Mouse (Mus musculus) heart, adult 11 months (tissue): ENCODE measurements around the gene Lrrc74b.
"Not testable (repeated sequence)": the region's sequence is repeated elsewhere in the genome, so short reads cannot be mapped to it uniquely, and the experiment has no call there.

Experiments used
- DNase-seq: peaks from one replicate; pipeline ENCODE4 v3.0.0; 2022

Gene Lrrc74b

GRCm38 (mm10) chr16:17542632-17543031, 18.4 kb downstream of the Lrrc74b start:
- DNase-seq = no peak

GRCm38 (mm10) chr16:17536584-17536983, 24.5 kb downstream of the Lrrc74b start:
- DNase-seq = no peak

GRCm38 (mm10) chr16:17532676-17533329, 28.2 kb downstream of the Lrrc74b start:
- peak; percentile 86 for DNase-seq

GRCm38 (mm10) chr16:17532271-17532670, 28.8 kb downstream of the Lrrc74b start:
- DNase-seq = peak; percentile 83

- peak; percentile 100 for DNase-seq
Measured at GRCm38 (mm10) chr16:17530640-17531288, 30.3 kb downstream of the Lrrc74b start, which contains the start of gene Thap7. Gene Thap7 (minus strand): TSS chr16:17531136.

GRCm38 (mm10) chr16:17529981-17530586, 31.0 kb downstream of the Lrrc74b start:
- DNase-seq = peak; percentile 94

GRCm38 (mm10) chr16:17528276-17528675, 32.8 kb downstream of the Lrrc74b start:
- DNase-seq = peak; percentile 90

- DNase-seq = peak; percentile 81
Measured at GRCm38 (mm10) chr16:17527606-17528005, 33.4 kb downstream of the Lrrc74b start.

GRCm38 (mm10) chr16:17526223-17526622, 34.8 kb downstream of the Lrrc74b start:
- no peak for DNase-seq

- peak; percentile 88 for DNase-seq
Measured at GRCm38 (mm10) chr16:17525524-17525923, 35.5 kb downstream of the Lrrc74b start.

- DNase-seq = peak; percentile 84
Measured at GRCm38 (mm10) chr16:17524156-17524555, 36.9 kb downstream of the Lrrc74b start.

- DNase-seq = no peak
Measured at GRCm38 (mm10) chr16:17518910-17519309, 42.1 kb downstream of the Lrrc74b start.

GRCm38 (mm10) chr16:17511431-17511830, 49.6 kb downstream of the Lrrc74b start:
- no peak for DNase-seq

- DNase-seq = no peak
Measured at GRCm38 (mm10) chr16:17510686-17511085, 50.4 kb downstream of the Lrrc74b start.

GRCm38 (mm10) chr16:17510143-17510542, 50.9 kb downstream of the Lrrc74b start:
- DNase-seq = no peak

- no peak for DNase-seq
Measured at GRCm38 (mm10) chr16:17509240-17509597, 51.8 kb downstream of the Lrrc74b start.

GRCm38 (mm10) chr16:17508546-17509239, 52.4 kb downstream of the Lrrc74b start, which contains the start of gene Lztr1:
Gene Lztr1 (plus strand): TSS chr16:17508688.
- peak; percentile 99 for DNase-seq

- DNase-seq = not testable (repeated sequence)
Measured at GRCm38 (mm10) chr16:17508031-17508430, 53.0 kb downstream of the Lrrc74b start.

GRCm38 (mm10) chr16:17507018-17507552, 54.0 kb downstream of the Lrrc74b start:
- DNase-seq = no peak

GRCm38 (mm10) chr16:17502681-17503080, 58.4 kb downstream of the Lrrc74b start:
- DNase-seq = no peak

GRCm38 (mm10) chr16:17499249-17499883, 61.7 kb downstream of the Lrrc74b start:
- DNase-seq = peak; percentile 84

GRCm38 (mm10) chr16:17496499-17497305, 64.3 kb downstream of the Lrrc74b start:
- DNase-seq = no peak
